Mouse (Mus musculus): ENCODE results near the gene Zdhhc12.

GRCm38 (mm10) chr2:30093471-30094207 lies at the start of gene Zdhhc12:
- TF ChIP-seq CTCF (IDR thresholded peaks at IDR 0.05; ENCODE audit: borderline replicate concordance, control insufficient read depth, extremely low read depth, insufficient read depth, low read length, poor library complexity) (peak; percentile 46; the same call in 1 of the 2 replicates), POLR2A (IDR thresholded peaks at IDR 0.05; ENCODE audit: control insufficient read depth, extremely low read depth, insufficient read depth, low read length, poor library complexity) (peak; percentile 62; the same call in 1 of the 2 replicates)

Measured in thymus, adult 2 months (tissue).